Mouse (Mus musculus): Measurements from ENCODE around the gene Grhl3.
A peak's percentile ranks its signal among the peaks of the same experiment; 100 is the strongest.

The Grhl3 gene

GRCm38 (mm10) chr4:135531771-135532613 is 41.4 kb downstream of the Grhl3 start:
- DNase-seq (ENCODE audit: low read depth, low spot score) = no peak

- DNase-seq (ENCODE audit: low read depth, low spot score) = no peak
These were observed 42.2 kb downstream of the Grhl3 start for GRCm38 (mm10) chr4:135531236-135531635.

GRCm38 (mm10) chr4:135530270-135530669 is 43.2 kb downstream of the Grhl3 start:
- DNase-seq (ENCODE audit: low read depth, low spot score) = no peak

DNA sequence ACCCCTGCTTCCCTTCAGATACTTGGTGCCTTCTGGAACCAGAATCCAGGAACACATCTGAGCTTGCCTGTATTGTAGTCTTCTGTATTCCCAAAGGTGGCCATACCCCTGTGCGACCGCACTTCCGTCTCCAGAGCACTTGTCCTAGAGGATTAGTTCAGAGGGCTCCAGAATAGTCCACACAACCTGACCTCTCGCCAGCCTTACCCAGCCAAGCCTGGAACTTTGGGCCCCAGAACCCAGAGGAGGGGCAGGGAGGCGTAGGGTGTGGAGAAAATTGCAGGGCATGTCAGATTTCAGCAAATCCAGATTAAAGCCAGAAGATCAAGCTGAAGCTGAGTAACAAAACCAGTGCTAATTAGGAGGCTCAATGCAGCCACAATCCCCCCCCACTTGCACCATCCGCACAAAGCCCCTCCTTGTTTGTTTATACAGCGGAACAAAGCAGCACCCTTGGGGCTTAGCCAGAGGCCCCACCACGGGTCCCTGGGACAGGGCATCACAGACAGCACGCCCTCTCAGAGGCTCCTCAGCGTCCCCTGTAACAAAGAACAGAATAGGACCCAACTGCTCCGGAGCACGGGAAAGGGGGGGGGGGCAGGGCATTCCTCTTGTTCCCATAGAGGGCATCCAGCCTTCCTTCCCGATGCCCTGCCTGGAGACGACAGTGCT is 47.3 kb downstream of the Grhl3 start:
- DNase-seq (ENCODE audit: low read depth, low spot score) = peak; percentile 33

DNA sequence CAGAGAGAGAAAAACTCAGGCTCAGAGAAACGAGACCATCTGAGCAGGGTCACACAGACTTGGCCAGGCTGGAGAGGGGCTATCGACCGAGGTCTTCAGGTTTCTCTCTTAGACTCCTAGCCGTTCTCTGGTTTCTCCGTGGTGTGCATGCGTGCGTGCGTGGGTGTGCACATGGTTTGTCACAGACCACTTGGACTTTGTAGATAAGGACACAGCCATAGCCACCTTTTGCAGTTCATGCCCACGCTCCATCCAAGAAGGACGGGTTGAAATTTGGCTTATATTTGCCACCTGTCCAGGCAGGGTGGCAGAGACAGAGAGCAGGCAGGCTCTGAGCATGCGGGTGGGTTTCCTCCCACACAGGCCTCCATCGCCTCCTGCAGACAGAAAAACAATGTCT is 48.4 kb downstream of the Grhl3 start:
- no peak for DNase-seq (ENCODE audit: low read depth, low spot score)

DNA sequence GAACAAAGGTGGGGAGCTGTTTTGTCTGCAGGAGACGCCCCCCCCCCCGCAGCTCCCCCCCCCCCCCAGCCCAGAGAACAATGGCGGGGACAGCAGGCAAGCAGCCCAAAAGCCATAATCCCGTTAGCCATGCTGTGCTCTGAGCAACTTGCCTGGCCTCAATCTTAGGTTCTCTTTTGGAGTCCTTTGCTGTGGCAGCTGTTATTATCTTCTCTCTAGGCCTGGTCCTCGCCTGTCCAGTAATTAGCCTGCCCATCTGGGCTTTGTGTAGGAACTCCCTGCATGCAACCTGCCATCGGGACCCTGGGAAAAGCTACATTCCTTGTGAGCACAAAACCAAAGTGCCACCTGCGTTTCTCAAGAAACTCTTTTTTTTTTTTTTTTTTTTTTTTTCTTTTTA is 49.5 kb downstream of the Grhl3 start:
- no peak for DNase-seq (ENCODE audit: low read depth, low spot score)

DNA sequence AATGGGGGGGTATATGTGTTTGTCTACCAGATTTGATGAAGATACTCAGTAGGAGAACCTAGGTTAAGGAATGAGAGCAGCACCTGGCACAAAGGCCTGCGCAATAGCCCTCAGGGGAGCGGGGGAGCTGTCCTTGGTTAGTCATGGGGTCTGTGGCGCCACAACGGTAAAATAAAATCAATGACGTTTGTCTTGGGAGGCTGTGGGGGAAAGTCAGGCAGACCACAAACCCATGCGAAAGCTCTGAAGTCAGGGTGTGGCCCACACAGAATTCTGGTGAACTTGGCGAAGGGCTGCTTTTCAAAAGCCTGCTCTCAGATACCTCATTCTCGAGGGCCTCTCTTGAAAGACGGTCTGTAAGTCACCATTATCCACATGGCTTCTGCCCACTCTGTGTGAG is 53.0 kb downstream of the Grhl3 start:
- DNase-seq (ENCODE audit: low read depth, low spot score) = no peak

DNA sequence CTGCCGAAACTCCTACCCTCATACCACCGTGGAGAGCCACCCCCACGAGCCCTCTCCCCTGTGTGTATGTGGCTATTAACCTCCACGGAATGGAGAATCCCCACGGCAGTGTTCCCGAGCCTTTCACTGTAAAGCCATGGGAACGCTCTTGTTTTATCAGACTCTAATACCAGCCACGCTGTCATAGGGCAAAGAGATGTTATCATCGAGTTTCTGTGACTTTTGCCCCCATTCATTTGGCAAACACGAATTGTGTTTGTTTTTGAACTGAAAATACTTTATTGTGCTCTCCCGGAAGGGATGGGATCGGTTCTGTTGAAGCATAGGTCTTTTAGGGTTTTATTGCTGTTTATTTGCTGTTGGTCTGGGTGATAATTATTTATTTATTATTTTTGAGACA is 55.3 kb downstream of the Grhl3 start:
- no peak for DNase-seq (ENCODE audit: low read depth, low spot score)

DNA sequence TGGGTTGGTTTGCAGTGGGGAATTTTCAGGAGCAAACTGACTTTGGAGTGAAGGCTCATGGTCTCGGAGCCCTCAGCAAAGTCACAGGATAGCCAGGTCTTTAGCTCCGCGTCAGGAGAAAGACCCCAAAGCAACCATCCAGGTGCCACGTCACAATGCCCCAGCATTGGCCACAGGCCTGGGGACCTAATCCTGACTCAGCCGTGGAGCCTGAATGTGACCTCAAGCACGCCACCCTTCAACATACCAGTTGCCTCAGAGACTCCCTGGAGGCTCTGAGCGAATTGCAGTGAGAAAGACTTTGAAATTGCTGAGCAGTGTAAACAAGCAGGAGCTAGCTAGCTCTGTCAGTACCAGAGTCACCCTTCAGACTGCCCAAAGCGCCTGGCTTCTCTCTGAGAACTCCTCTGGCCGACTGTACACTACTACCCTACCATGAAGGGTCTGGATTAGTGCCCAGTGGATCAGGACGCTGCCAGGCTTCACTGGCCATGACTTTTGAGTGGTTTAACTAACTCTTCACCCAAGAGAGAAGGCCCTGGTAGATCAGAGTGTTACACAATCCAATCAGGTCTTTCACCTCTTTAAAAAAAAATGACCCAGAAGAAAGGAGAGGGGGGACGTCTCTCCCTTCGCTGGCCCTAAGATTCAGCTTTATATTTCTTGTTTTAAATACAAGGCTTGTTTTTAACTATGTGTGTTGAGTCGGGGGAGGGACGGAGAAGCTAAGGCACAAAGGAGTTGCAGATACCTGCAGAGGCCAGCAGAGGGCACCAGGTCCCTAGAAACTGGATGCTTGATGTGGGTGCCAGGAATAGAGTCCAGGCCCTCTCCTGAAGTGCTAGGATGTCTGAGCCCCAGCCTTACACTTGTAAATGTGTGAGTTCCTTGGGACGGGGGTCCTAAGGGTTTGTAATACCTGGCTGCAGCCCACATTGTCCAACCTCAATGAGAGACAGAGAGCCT is 56.8 kb downstream of the Grhl3 start:
- peak; percentile 33 for DNase-seq (ENCODE audit: low read depth, low spot score)

DNA sequence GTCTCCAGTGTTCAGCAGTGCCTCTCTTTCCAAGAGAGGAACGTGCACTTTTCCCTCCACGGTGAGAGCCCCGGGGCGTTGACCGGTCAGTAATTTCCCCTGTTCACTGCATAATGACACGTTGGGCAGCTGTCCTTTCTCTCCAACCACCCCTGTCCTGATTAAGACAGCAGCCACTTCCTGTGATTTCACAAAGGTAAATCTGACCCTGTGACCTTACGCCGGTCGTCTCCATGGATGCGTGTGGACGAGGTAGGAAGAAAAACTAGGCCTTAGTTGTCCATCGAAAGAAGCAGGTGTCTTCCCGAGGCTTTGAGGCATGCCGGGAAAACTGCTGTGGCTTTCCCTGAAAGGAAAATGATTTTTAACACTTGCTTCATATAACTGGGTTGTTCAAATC is 58.5 kb downstream of the Grhl3 start:
- no peak for DNase-seq (ENCODE audit: low read depth, low spot score)

DNA sequence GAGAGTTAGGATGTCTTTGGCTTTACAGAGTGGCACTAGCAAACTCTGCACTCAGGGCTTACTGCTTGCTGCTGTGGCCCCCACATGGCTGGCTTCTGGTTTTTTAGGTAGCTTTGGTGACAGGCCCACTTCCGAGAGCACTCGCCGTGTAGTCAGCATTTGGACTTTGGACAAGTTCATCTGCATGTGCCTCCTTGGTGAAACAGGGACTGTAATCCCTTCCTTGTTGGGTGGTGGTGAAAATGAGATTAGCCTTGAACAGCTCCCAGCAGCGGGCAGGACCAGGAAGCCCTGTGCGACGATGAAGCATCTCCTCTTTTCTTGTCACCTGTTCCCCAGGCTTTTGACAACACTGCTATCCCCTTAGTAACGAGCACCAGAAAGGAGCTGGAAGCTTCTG is 59.6 kb downstream of the Grhl3 start:
- DNase-seq (ENCODE audit: low read depth, low spot score) = no peak

DNA sequence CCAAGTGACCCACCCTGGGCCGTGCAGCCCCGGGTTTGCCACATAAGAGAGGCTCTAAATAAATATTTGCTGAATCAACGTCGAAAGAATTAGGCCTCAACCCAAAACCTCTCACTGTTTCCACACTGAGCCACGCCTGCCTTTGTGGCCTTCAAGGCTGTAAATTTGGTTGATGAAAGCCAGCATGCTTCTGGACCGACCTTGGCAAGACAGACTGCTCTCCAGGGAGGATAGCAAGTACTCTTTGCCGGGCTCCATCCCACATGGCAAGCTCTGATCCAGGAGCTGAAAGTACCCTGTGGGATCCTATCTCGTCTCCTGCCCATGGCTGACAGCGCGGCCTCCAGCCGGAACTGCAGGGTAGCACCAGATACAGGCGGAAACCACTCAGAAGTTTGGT is 63.9 kb downstream of the Grhl3 start:
- DNase-seq (ENCODE audit: low read depth, low spot score) = no peak

GRCm38 (mm10) chr4:135508419-135509039 is 64.9 kb downstream of the Grhl3 start:
- peak; percentile 70 for DNase-seq (ENCODE audit: low read depth, low spot score)

DNA sequence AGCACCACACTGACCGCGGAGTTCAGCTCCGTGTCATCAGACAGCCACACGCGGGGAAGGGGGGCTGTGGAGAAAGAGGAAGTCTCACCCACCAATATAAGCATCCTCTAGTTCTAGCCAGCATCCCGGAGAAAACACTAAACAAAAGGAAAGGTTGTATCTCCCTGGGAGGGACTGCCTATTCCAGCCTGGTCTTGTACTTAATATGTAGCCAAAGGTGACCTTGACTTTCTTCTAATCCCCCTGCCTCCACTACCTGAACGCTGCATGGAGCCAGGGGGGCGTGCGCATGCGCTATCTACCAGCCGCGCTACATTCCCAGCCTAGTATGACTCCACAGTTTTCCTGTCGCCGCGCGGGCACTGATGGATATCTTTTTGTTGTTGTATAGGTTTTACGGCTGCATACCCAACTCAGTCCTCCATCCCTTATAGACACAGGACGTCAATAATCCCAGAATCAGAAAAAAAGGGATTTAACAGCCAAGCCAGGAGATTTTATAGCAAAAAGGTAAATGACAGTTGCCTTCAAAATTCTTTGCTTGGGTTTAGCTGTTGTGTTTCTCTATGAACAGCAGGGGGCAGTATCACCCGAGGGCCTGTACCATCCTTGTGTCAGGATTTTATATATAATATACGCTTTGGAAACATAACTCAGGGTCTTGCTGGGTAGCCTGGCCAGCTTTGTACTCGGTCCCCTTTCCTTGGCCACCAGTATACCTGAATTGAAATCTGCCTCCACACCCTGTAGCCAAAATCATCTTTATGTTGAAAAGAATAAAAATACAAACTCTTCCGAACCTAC is 65.7 kb downstream of the Grhl3 start:
- DNase-seq (ENCODE audit: low read depth, low spot score) = peak; percentile 55

- no peak for DNase-seq (ENCODE audit: low read depth, low spot score)
These were observed 67.6 kb downstream of the Grhl3 start for GRCm38 (mm10) chr4:135505794-135506193.

DNA sequence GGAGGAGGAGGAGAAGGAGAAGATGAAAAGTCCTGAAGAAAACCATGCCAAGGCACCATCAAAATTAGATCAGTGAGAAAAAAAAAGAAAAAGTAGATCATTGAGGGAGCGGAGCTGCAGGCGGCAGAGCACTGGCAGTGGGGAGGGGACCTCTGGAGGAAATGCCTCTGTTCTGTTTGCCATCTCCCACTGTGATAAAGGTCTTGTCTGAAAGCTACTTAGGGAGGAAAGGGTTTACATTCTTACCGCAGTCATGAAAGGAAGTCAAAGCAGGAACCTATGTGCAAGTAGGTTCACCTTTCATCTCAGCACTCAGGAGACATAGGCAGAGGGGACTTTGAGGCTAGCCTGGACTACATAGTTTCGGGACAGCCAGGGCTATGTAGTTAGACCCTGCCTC is 71.8 kb downstream of the Grhl3 start:
- DNase-seq (ENCODE audit: low read depth, low spot score) = no peak

DNA sequence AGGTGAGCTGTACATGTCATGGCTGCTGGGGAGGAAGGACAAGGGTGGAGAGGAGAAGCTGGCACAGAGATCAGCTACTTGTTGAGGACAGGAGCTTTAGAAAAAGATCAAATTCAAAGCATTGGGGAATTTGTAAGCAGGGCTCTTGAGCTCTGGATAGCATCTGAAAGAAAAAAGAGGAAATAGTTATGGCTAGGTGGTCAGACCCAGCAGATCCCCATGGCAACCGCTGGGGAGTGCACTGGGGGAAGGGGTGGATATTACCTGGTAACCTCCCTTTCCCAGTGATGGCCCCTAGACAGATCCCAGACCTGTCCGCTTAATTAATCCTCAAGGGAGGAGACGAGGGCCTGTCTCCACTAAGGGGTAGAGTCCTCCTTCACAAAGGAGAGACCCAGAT is 73.6 kb downstream of the Grhl3 start:
- DNase-seq (ENCODE audit: low read depth, low spot score) = no peak

- no peak for DNase-seq (ENCODE audit: low read depth, low spot score)
These were observed 75.3 kb downstream of the Grhl3 start for GRCm38 (mm10) chr4:135498136-135498535.

DNA sequence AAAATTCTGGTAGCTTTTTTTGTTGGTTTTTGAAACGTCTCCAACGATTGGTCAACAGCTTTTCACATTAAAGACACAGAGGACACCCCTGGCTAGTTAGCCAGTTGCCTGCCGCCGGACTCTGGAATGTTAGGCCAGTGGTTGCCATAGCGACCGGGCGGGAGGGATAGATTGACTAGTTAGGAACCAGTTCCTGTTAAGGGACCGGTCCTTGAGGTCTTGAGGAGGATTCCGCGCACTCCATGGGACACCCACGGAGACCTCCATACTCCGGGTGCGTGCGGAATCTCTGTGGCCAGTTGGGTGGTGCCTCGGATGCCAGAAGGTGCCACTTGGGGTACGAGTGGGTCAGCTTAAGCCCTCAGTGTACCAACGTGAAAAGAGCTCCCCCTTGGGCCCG is 77.6 kb downstream of the Grhl3 start:
- DNase-seq (ENCODE audit: low read depth, low spot score) = no peak

DNA sequence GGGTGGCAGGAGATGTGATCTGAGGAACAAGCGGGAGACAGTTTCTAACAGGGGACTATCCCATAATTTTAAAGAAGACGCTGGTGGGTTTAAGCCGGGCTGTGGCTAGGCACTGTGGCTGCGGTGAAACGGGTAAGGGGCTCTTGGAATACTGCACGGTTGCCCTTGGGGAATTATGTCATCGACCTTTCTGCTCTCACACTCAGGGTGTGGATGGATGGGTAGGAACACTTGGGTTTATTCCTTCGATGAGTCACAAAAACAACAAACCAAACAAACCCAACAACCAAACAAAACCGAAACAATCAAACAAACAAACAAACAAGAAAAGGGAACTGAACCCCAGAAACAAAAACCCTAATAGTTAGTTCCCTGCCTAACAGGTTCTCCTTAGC is 78.0 kb downstream of the Grhl3 start:
- DNase-seq (ENCODE audit: low read depth, low spot score) = no peak
